Mouse (Mus musculus) heart, embryonic 12.5 days (tissue): Measurements from ENCODE around the gene Ifnl3. TPM values are rescaled to one million over a fixed set of nuclear protein-coding genes. Genes with fewer than 3 reads are reported as not detected.
"Not testable (repeated sequence)": the region's sequence is repeated elsewhere in the genome, so short reads cannot be mapped to it uniquely, and the experiment has no call there.

Experiments used
- ATAC-seq: fragments of 200-750 bp; cut with Nextera tagmentation; 2 replicates; pipeline ENCODE4 v1.8.0; 2017; ENCODE audit warnings: moderate TSS enrichment, moderate library complexity; ENCODE audit not compliant: insufficient number of reproducible peaks, low FRiP score
- H3K27ac ChIP-seq: fragments of 300-500 bp; sonication (generic); 2 replicates; pipeline ENCODE4 v1.5.1; 2016; ENCODE audit warnings: mild to moderate bottlenecking, moderate library complexity; ENCODE audit not compliant: poor library complexity, severe bottlenecking
- H3K27me3 ChIP-seq: fragments of 300-500 bp; sonication (generic); replicated peaks from 2 replicates; pipeline ENCODE4 v1.6.1; 2016; ENCODE audit warnings: mild to moderate bottlenecking, moderate library complexity
- H3K36me3 ChIP-seq: fragments of 300-500 bp; sonication (generic); 2 replicates; pipeline ENCODE4 v1.6.1; 2016; ENCODE audit warnings: mild to moderate bottlenecking, moderate library complexity
- H3K4me1 ChIP-seq: fragments of 300-500 bp; sonication (generic); replicated peaks from 2 replicates; pipeline ENCODE4 v1.6.1; 2016; ENCODE audit warnings: mild to moderate bottlenecking
- H3K4me2 ChIP-seq: fragments of 300-500 bp; sonication (generic); 2 replicates; pipeline ENCODE4 v1.6.1; 2016; ENCODE audit warnings: mild to moderate bottlenecking, moderate library complexity
- H3K4me3 ChIP-seq: fragments of 300-500 bp; sonication (generic); 2 replicates; pipeline ENCODE4 v1.5.1; 2016; ENCODE audit warnings: mild to moderate bottlenecking
- H3K9ac ChIP-seq: fragments of 300-500 bp; sonication (generic); 2 replicates; pipeline ENCODE4 v1.6.1; 2016; ENCODE audit warnings: mild to moderate bottlenecking, moderate library complexity
- H3K9me3 ChIP-seq: fragments of 300-500 bp; sonication (generic); replicated peaks from 2 replicates; pipeline ENCODE4 v1.6.1; 2016; ENCODE audit warnings: mild to moderate bottlenecking, moderate library complexity
- WGBS: fragments of 180-500 bp; shearing (Covaris S2); methylation state at CpG from one replicate; pipeline ENCODE4 v1.1.7; 2016; 5-methylcytosine and 5-hydroxymethylcytosine counted together
- polyA plus RNA-seq: library from polyadenylated mRNA; unstranded; fragments of >200 nt; fragmentation: Nextera tagmentation; extraction: Ambion mirVana; gene quantifications from 2 replicates; pipeline ENCODE4 v1.2.1, GENCODE M21; 2016

Ifnl3 gene
- polyA plus RNA-seq, 1 experiment from 2014 or later = not detected

DNA sequence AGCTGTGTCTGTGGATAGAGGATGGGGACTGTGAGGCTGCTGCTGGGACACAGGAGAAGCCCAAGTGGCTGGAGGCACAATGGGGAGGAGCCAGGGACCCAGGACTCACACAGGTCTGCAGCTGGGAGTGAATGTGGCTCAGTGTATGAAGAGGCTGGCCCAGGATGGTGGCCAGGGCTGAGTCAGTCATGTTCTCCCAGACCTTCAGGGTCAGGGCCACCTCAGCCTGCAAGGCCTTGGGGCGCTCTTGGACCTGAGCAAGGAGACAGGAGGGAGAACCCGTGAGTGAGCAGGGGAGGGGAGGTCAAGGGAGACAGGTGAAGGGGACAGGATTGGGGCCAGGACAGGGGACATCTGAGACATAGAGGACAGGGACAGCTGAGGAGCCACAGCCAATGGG, 13.5 kb upstream of the Ifnl3 start:
- not testable (repeated sequence) for H3K4me1 ChIP-seq, H3K9me3 ChIP-seq, H3K9ac ChIP-seq, H3K36me3 ChIP-seq, H3K4me3 ChIP-seq, H3K4me2 ChIP-seq, H3K27ac ChIP-seq, H3K27me3 ChIP-seq
- peak; percentile 36; the same call in 1 of the 2 replicates for ATAC-seq
- 56% methylated on average over 2 of the region's 2 CpGs for whole genome bisulfite sequencing

DNA sequence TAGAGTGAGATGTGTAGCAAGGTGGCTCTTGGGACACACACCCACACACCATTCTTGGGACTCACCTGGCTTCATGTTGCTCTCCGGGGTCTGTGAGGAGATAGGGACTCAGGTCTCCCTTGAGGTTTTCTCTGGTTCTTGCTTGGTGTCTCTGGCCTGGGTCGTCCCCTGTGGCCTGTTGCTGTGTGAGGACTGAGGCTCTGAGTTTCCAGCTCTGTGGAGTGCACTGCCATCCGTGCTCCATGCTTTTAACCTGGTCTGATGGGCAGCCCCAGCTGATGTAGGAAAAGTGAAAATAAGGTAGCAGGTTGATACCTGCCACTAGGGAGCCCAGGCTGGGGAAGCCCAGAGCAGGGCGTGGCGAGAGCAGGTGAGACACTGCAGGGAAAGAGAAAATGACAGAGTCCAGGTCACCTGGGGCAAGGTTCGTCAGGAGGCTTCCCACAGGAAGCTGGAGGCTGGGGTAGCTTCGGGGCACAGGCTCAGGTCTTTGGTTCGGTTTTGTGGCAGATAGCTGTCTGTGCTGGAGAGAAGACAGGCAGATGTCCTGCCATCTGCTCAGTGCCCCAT, 12.1 kb upstream of the Ifnl3 start, which contains the start of gene Ifnl2:
Ifnl2 (minus strand) TSS at position 51 of the 570 bp plus-strand sequence.
- H3K36me3 ChIP-seq, H3K9me3 ChIP-seq, H3K4me2 ChIP-seq, H3K4me1 ChIP-seq, H3K27ac ChIP-seq, H3K4me3 ChIP-seq, H3K27me3 ChIP-seq, H3K9ac ChIP-seq, ATAC-seq: not testable (repeated sequence)
- WGBS = 54% methylated on average over 8 of the region's 8 CpGs

DNA sequence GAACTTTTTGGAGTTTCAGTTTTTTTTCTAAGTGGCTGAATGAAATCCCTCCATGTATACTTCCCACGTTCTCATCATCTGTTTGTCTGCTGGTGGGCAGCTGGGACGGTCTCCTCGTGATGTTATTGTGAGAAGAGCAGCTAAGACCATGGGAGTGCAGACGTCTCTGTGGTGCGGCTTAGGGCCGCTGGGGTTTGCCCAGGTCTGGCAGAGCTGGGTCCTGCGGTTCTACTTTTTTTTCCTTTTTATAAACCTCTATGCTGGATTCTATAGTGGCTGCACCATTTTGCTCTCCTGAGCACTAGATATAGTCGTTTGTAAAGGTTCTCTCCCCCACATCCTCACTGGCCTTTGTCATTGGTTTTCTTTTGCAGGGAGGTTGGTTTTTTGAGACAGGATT, 11.2 kb upstream of the Ifnl3 start:
- H3K36me3 ChIP-seq = no peaks in the 10 kb centered on the region
- H3K4me3 ChIP-seq = no peak overlapping the region
- no peaks in the 10 kb centered on the region for H3K9me3 ChIP-seq
- no peak for ATAC-seq
- 65% methylated on average over 8 of the region's 8 CpGs for WGBS
- no peaks in the 10 kb centered on the region for H3K4me1 ChIP-seq
- 0 out of 2 replicates have a peak, but pooled peaks cover 4% of the 10 kb centered on the region for H3K27me3 ChIP-seq
- H3K9ac ChIP-seq = no peak overlapping the region
- H3K4me2 ChIP-seq = no peak overlapping the region
- no peak overlapping the region for H3K27ac ChIP-seq

DNA sequence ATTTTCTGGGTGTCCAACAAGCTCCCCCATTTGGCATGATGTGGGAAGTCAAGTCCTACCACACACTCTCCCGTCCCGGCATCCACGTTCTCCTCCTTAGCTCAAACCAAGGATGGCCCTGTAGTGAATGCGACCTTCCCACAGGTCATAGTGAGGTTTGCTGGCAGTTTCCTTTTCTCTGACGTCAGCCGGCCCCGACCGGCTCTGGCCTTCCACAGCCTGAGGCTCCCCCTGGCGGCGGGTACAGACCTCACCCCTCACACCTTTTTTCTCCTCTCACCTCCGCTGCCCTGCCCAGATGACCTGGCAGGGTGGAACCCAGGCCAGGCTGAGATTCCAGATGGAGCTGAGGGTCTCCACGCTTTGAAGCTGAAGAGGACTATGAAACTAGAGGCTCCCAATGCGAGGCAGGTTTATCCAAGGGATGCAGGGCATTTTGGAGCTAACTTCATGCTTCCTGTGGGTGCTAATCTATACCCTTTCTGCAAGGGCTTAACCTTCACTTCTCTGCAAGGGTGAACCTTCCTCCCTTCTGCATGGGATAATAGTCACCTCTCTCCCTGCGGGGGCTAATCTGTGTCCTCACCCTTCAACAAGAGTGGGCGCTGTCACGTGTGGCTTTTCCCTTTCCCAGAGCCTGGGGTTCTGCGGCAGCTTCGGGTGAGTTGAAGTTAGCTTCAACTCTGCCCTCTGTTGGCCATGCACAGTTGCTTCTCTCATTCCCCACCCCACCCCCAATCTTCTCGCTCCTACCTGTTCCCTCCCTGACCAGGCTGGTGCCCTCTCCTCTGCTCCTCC, 5.5 kb downstream of the Ifnl3 start:
- WGBS = 7% methylated on average over 19 of the region's 19 CpGs
- peak; percentile 57; the same call in 1 of the 2 replicates for ATAC-seq
- no peaks in the 10 kb centered on the region for H3K36me3 ChIP-seq
- H3K9ac ChIP-seq = no peak overlapping the region
- no peak overlapping the region for H3K4me2 ChIP-seq
- no peaks in the 10 kb centered on the region for H3K9me3 ChIP-seq
- H3K4me3 ChIP-seq = no peak overlapping the region
- no peak overlapping the region for H3K27ac ChIP-seq
- H3K4me1 ChIP-seq = no peaks in the 10 kb centered on the region
- H3K27me3 ChIP-seq = no peaks in the 10 kb centered on the region

DNA sequence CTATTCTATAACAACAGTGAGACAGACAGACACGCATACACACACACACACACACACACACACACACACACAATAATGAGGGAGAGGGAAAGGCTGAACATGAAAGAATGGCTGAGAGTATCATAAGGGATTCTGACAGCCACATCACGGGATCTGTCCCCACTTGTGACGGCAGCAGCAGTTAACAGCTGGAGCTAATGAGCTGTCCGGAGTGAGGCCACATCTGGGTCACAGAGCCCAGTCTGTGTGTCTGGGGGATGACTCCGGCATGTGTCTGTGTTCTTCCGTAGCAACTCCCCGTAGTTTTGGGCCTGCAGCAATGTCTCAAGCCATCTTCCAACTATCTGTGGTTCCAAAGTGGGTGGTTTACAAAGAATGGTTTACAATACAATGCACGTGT, 9.4 kb downstream of the Ifnl3 start:
- H3K9me3 ChIP-seq = no peaks in the 10 kb centered on the region
- 74% methylated on average over 8 of the region's 8 CpGs for WGBS
- H3K36me3 ChIP-seq = no peaks in the 10 kb centered on the region
- 0 out of 2 replicates have a peak, but pooled peaks cover 4% of the 10 kb centered on the region for H3K27me3 ChIP-seq
- H3K27ac ChIP-seq = no peak overlapping the region
- H3K4me3 ChIP-seq = no peak overlapping the region
- H3K4me1 ChIP-seq = 0 out of 2 replicates have a peak, but pooled peaks cover 3% of the 10 kb centered on the region
- H3K4me2 ChIP-seq = no peak overlapping the region
- ATAC-seq = no peak
- no peak overlapping the region for H3K9ac ChIP-seq

DNA sequence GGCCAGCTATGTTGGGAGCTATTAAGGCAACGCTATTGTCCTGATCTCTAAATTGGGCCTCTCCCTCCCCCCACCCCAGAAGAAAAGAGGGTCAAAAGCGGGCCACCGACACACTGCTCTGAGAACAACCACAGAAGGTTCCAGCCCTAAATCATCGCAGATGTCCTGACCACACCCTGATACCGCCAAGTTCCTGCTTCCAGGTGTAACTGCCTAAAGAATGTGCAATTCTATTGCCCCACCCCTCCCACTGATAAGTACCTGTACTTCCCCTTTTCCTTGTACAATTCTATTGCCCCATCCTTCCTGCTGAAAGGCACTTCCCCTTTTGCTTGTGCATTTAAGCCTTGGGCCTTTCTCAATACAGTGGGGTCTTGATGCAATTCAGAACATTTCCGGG, 16.2 kb downstream of the Ifnl3 start:
- WGBS = 87% methylated on average over 6 of the region's 6 CpGs
- H3K27ac ChIP-seq, H3K9me3 ChIP-seq, H3K9ac ChIP-seq, H3K4me3 ChIP-seq, H3K4me2 ChIP-seq, H3K36me3 ChIP-seq, H3K4me1 ChIP-seq, ATAC-seq: not testable (repeated sequence)
- peaks cover 21% of the 10 kb centered on the region for H3K27me3 ChIP-seq

DNA sequence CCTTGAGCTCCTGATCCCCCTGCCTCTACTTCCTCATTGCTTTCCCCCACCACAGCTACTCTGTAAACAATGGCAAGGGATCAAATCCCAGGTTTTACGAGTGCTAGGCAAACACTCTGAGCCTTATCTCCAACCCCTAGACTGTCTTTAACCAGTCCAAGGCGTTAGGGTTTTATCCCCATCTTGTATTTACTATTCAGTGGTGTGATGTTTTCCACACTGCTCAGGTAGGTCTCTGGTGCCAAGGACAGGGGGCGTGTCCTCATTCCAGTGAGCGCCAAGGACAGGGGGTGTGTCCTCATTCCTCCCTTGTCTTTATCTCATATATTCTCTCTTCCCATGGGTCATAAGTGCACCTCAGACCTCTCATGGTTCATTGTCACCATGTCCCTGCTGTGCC, 17.9 kb downstream of the Ifnl3 start, which contains the start of gene Sycn:
Sycn (plus strand) TSS at position 360 of the 400 bp plus-strand sequence.
- Histone ChIP-seq H3K36me3 (no peaks in the 10 kb centered on the region), H3K9ac (no peak within 1 kb of the TSS), H3K27me3 (peaks cover 32% of the 10 kb centered on the region), H3K4me2 (no peak within 1 kb of the TSS), H3K4me1 (peaks cover 12% of the 10 kb centered on the region), H3K9me3 (no peaks in the 10 kb centered on the region), H3K27ac (no peak within 1 kb of the TSS), H3K4me3 (no peak within 1 kb of the TSS)
- no peak for ATAC-seq
- 56% methylated on average over 4 of the region's 4 CpGs for WGBS

DNA sequence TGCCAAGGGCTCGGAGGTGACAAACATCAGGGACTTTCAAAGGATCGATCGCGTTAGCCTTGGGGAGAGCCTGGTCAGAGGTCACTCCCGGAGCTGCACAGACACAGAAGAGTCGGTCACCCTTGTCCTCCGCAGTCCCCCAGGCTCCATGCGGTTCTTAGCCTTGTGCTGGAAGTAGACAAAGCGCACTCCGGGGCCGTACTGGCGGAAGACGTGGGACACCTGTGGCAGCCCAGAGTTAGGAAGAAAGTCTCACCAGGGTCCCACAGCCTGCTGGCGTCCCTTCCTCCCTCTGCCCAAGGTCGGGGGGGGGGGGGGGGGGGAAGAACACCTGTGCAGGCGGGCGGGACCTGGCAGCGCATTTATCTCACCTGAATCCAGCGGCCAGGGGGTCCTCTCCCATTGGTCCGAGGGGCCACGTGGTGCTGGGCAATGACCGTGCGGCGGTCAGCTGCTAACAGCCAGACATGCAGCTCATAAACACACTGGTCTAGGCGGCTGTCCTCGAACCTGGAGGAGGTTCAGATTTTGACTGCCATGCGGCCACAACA, 21.5 kb downstream of the Ifnl3 start:
- peak overlapping the region; percentile 61 for H3K4me2 ChIP-seq
- peaks cover 64% of the 10 kb centered on the region for H3K27me3 ChIP-seq
- no peak overlapping the region for H3K27ac ChIP-seq
- H3K9me3 ChIP-seq = no peaks in the 10 kb centered on the region
- peak overlapping the region; percentile 28; the same call in 1 of the 2 replicates for H3K9ac ChIP-seq
- ATAC-seq = 0 out of 2 replicates have a peak, but pooled peaks have one; percentile 9
- H3K36me3 ChIP-seq = no peaks in the 10 kb centered on the region
- peak overlapping the region; percentile 24 for H3K4me3 ChIP-seq
- peaks cover 18% of the 10 kb centered on the region for H3K4me1 ChIP-seq
- 10% methylated on average over 25 of the region's 27 CpGs for WGBS

DNA sequence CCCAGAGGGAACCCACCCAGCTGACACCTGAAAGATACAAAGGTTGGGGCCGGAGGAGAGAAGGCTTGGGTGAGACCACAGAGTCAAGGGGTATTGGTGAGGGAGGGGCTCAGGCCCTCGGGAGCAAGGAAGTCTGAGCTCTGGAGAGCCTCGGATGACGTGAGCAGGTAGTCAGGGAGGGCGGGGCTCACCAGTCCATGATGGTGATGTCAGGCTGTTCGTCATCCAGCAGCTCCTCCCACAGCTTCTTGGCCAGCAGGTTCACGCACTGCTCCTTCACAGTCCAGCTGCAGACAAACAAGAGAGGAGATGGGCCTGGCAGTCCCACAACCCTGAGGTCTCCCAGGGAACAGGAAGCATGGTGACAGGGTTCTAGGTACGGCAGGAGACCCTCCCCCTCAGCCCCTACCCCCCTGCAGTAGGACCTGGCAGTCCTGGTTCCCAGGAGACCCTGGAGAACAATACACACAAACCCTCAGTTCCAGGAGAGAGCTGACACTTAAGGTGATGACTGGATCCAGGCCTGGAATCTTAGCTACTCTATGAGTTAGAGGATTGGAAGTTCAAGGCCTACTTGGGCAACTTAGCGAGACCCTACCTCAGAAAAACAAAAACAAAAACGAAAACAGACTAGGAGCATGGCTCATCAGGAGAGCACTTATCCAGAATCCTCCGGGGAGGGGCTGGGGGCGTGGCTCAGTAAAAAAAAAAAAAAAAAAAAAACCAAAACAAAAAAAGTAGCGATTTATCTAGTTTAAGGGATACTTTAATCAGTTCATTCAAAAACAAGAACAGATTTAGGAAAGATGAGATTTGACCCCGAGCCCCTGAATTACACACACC, 22.6 kb downstream of the Ifnl3 start:
- Histone ChIP-seq H3K9ac (no peak overlapping the region), H3K4me1 (peaks cover 18% of the 10 kb centered on the region), H3K36me3 (no peaks in the 10 kb centered on the region), H3K27ac (no peak overlapping the region), H3K9me3 (no peaks in the 10 kb centered on the region), H3K27me3 (peaks cover 64% of the 10 kb centered on the region), H3K4me2 (no peak overlapping the region), H3K4me3 (no peak overlapping the region)
- no peak for ATAC-seq
- WGBS = 25% methylated on average over 14 of the region's 14 CpGs

DNA sequence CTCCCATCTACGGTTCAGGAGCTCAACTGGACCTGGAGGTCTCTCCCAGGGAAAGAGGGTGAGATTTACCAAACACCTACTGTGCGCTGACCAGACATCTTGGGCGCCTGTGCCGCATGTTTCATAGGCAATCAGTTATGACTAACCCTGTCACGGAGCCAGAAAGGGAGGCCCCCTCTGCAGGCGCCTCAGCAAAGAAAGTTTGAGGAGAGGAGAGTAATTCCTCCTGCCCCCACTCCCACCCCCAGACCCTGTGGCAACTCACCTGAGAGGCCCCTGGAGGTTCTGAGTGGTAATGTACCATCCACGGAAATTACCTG, 23.2 kb downstream of the Ifnl3 start:
- Histone ChIP-seq H3K36me3 (no peaks in the 10 kb centered on the region), H3K4me2 (no peak overlapping the region), H3K9ac (no peak overlapping the region), H3K4me1 (peaks cover 18% of the 10 kb centered on the region), H3K27ac (no peak overlapping the region), H3K27me3 (peaks cover 62% of the 10 kb centered on the region), H3K4me3 (no peak overlapping the region), H3K9me3 (no peaks in the 10 kb centered on the region)
- ATAC-seq = no peak
- 48% methylated on average over 7 of the region's 7 CpGs for WGBS

DNA sequence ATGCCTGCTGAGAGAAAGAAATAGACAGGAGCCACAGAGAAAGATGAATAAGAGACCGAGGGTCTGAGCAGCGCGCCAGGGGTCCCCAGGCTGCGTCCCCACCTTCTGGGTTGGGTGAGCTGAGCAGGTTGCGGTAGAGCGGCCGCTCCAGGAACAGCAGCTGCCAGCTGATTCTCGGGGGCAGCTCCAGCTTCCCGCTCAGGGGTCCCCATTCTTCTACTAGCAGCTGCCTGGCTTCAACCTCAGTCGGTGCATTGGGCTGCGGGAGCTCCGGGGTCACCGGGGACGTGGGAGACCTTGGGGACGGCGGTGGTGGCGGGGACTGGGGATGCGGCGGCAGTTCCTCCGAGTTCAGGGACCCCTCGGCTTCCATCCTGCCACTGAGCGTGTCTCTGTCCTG, 24.0 kb downstream of the Ifnl3 start:
- no peak for ATAC-seq
- Histone ChIP-seq H3K27me3 (peaks cover 60% of the 10 kb centered on the region), H3K9me3 (no peaks in the 10 kb centered on the region), H3K4me2 (peak overlapping the region; percentile 62), H3K4me1 (peaks cover 18% of the 10 kb centered on the region), H3K9ac (peak overlapping the region; percentile 52), H3K36me3 (no peaks in the 10 kb centered on the region), H3K27ac (no peak overlapping the region), H3K4me3 (peak overlapping the region; percentile 35)
- 3% methylated on average over 22 of the region's 22 CpGs for WGBS
